Mouse (Mus musculus) bone marrow, adult 2 months (tissue): ENCODE measurements at regions not wholly inside any gene's neighbourhood (a gene's known extent, or its start where the extent isn't known, plus 50 kb on each side); places are given as distances from the start of the nearest gene placed in this dataset.

Experiments
- H3K27ac ChIP-seq: fragments of 200-500 bp; 2 replicates; pipeline ENCODE4 v1.5.1; 2012; ENCODE audit warnings: low read depth, mild to moderate bottlenecking, control low read depth, inconsistent platforms, low read length; ENCODE audit not compliant: control insufficient read depth, poor library complexity, insufficient read depth
- H3K4me1 ChIP-seq: fragments of 200-500 bp; 2 replicates; pipeline ENCODE4 v1.6.1; 2011; ENCODE audit warnings: low read length; ENCODE audit not compliant: control insufficient read depth, insufficient read depth
- H3K4me3 ChIP-seq: fragments of 200-500 bp; replicated peaks from 2 replicates; pipeline ENCODE3; 2011; ENCODE audit warnings: mild to moderate bottlenecking, low read depth, low read length, control low read depth; ENCODE audit not compliant: control insufficient read depth
- CTCF ChIP-seq: fragments of 200-500 bp; IDR thresholded peaks from 2 replicates; pipeline ENCODE4 v1.5.1; 2011; ENCODE audit warnings: low read length, control low read depth; ENCODE audit not compliant: control insufficient read depth, insufficient read depth
- POLR2A ChIP-seq: fragments of 200-500 bp; IDR thresholded peaks from 2 replicates; pipeline ENCODE4 v1.6.1; 2011; ENCODE audit warnings: low read depth, mild to moderate bottlenecking, control low read depth, low read length, borderline replicate concordance; ENCODE audit not compliant: control insufficient read depth
- WGBS: fragments of 180-500 bp; shearing (Covaris S2); methylation state at CpG from one replicate; pipeline ENCODE4 v1.1.7; 2018; 5-methylcytosine and 5-hydroxymethylcytosine counted together

DNA sequence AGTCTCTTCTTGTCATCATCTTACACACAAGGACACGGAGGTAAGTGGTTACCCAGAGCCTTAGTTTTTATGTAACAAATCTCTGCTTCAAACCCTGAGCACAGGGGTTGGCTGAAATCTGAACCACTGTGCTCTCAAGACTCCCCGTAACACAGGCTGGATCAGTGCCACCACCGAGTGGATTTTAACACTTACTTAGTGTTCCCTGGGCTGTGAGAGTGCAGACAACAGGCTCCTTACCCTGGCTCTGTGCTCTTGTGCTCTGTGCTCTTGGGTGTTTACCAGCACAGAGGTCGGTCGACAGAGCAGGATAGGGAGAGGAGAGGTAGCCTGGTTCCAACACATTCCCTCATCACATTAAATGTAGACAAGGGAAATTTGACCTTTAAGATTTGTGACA is 134.9 kb downstream of the Cartpt start:
- Histone ChIP-seq H3K4me3 (no peak overlapping the region), H3K27ac (no peak overlapping the region), H3K4me1 (no peaks in the 10 kb centered on the region; the same call in 1 of the 2 replicates)
- WGBS = 60% methylated on average over 5 of the region's 5 CpGs
- no peak for TF ChIP-seq POLR2A

- WGBS = 45% methylated on average over 3 of the region's 3 CpGs
- TF ChIP-seq POLR2A (no peak), CTCF (no peak)
- Histone ChIP-seq H3K27ac (peak overlapping the region; percentile 71; the same call in 1 of the 2 replicates), H3K4me1 (peaks cover 1% of the 10 kb centered on the region; the same call in 1 of the 2 replicates), H3K4me3 (no peak overlapping the region)
These were observed 136.1 kb downstream of the Cartpt start for GRCm38 (mm10) chr13:99764764-99765163.

- 47% methylated on average over 6 of the region's 6 CpGs for WGBS
- H3K27ac ChIP-seq = peak overlapping the region; percentile 71
- no peak overlapping the region for H3K4me3 ChIP-seq
- TF ChIP-seq CTCF (no peak), POLR2A (no peak)
- H3K4me1 ChIP-seq = peaks cover 1% of the 10 kb centered on the region; the same call in 1 of the 2 replicates
These were observed 136.7 kb downstream of the Cartpt start for GRCm38 (mm10) chr13:99764097-99764714.

GRCm38 (mm10) chr13:99761843-99762242 is 139.0 kb downstream of the Cartpt start:
- TF ChIP-seq POLR2A (no peak), CTCF (no peak)

GRCm38 (mm10) chr13:99761423-99761822 is 139.5 kb downstream of the Cartpt start:
- no peak overlapping the region for H3K4me3 ChIP-seq
- TF ChIP-seq POLR2A (no peak), CTCF (no peak)
- peaks cover 1% of the 10 kb centered on the region; the same call in 1 of the 2 replicates for H3K4me1 ChIP-seq
- WGBS = 45% methylated on average over 4 of the region's 4 CpGs
- H3K27ac ChIP-seq = no peak overlapping the region

More at GRCm38 (mm10) chr13:99761843-99762242, 139.0 kb downstream of the Cartpt start:
- 69% methylated on average over 9 of the region's 9 CpGs for WGBS
- H3K4me1 ChIP-seq = peaks cover 1% of the 10 kb centered on the region; the same call in 1 of the 2 replicates
- no peak overlapping the region for H3K4me3 ChIP-seq
- no peak overlapping the region for H3K27ac ChIP-seq

GRCm38 (mm10) chr13:99760646-99761045 is 140.2 kb downstream of the Cartpt start:
- Histone ChIP-seq H3K27ac (no peak overlapping the region), H3K4me3 (no peak overlapping the region), H3K4me1 (peaks cover 1% of the 10 kb centered on the region; the same call in 1 of the 2 replicates)
- TF ChIP-seq CTCF = no peak
- no peak for TF ChIP-seq POLR2A
- WGBS = 59% methylated on average over 4 of the region's 4 CpGs

- Histone ChIP-seq H3K27ac (no peak overlapping the region), H3K4me3 (no peak overlapping the region), H3K4me1 (peaks cover 1% of the 10 kb centered on the region; the same call in 1 of the 2 replicates)
- WGBS = 68% methylated on average over 10 of the region's 10 CpGs
- TF ChIP-seq CTCF (no peak), POLR2A (no peak)
These were observed 141.4 kb downstream of the Cartpt start for GRCm38 (mm10) chr13:99759256-99760044.

GRCm38 (mm10) chr13:99754701-99755100 is 146.2 kb downstream of the Cartpt start:
- H3K4me3 ChIP-seq = no peak overlapping the region

More at GRCm38 (mm10) chr13:99754701-99755100, 146.2 kb downstream of the Cartpt start:
- 74% methylated on average over 5 of the region's 5 CpGs for WGBS
- TF ChIP-seq CTCF = no peak
- TF ChIP-seq POLR2A = no peak
- Histone ChIP-seq H3K27ac (peak overlapping the region; percentile 40), H3K4me1 (no peaks in the 10 kb centered on the region)
